Mouse (Mus musculus): ENCODE results near the gene Amn. TPM values are rescaled to one million over a fixed set of nuclear protein-coding genes. Genes with fewer than 3 reads are reported as not detected.

Gene Amn
- polyA plus RNA-seq, 1 experiment from 2014 or later, result 1.0 TPM

Other genes starting within 250 kb of the Amn start
- gene Rcor1, start 231.7 kb upstream of the Amn start, polyA plus RNA-seq (2016; fragmentation: Nextera tagmentation; extraction: Ambion mirVana), result 8.8 and 10.0 TPM in 2 replicates
- 23.4 and 23.9 TPM in 2 replicates for gene Traf3, start 104.7 kb upstream of the Amn start, polyA plus RNA-seq (2016; fragmentation: Nextera tagmentation; extraction: Ambion mirVana)
- gene 4930595D18Rik, start 86.6 kb upstream of the Amn start, polyA plus RNA-seq (2016; fragmentation: Nextera tagmentation; extraction: Ambion mirVana), result not detected in 2 replicates
- 43.2 and 44.8 TPM in 2 replicates for gene Cdc42bpb, start 106.6 kb downstream of the Amn start, polyA plus RNA-seq (2016; fragmentation: Nextera tagmentation; extraction: Ambion mirVana)
- 0.45 and 0.74 TPM in 2 replicates for gene Lbhd2, start 135.7 kb downstream of the Amn start, polyA plus RNA-seq (2016; fragmentation: Nextera tagmentation; extraction: Ambion mirVana)
- gene Exoc3l4, start 145.9 kb downstream of the Amn start, polyA plus RNA-seq (2016; fragmentation: Nextera tagmentation; extraction: Ambion mirVana), result 4.9 and 5.1 TPM in 2 replicates
- gene Tnfaip2, start 171.4 kb downstream of the Amn start, polyA plus RNA-seq (2016; fragmentation: Nextera tagmentation; extraction: Ambion mirVana), result 3.7 and 4.1 TPM in 2 replicates
- 9.4 and 14.3 TPM in 2 replicates for gene Gm266, start 214.7 kb downstream of the Amn start, polyA plus RNA-seq (2016; fragmentation: Nextera tagmentation; extraction: Ambion mirVana)

Data from hindbrain, embryonic 12.5 days (tissue).